Mouse (Mus musculus) erythroblast, embryonic 14.5 days (primary cell): ENCODE results near the gene Recql5. TPM values are rescaled to one million over a fixed set of nuclear protein-coding genes. Genes with fewer than 3 reads are reported as not detected.
A peak's percentile ranks its signal among the peaks of the same experiment; 100 is the strongest.

ENCODE experiments used
- H3K27me3 ChIP-seq: 2 replicates; pipeline ENCODE4 v1.6.1; 2012; ENCODE audit warnings: inconsistent platforms; ENCODE audit not compliant: control insufficient read depth
- H3K36me3 ChIP-seq: 2 replicates; pipeline ENCODE4 v1.6.1; 2012; ENCODE audit warnings: mild to moderate bottlenecking, inconsistent platforms; ENCODE audit not compliant: control insufficient read depth
- H3K4me1 ChIP-seq: 2 replicates; pipeline ENCODE4 v1.6.1; 2012; ENCODE audit warnings: inconsistent platforms; ENCODE audit not compliant: control insufficient read depth
- H3K4me3 ChIP-seq: replicated peaks from 2 replicates; pipeline ENCODE3; 2012; ENCODE audit warnings: moderate library complexity, mild to moderate bottlenecking, inconsistent platforms
- H3K9me3 ChIP-seq: 2 replicates; pipeline ENCODE4 v1.6.1; 2012; ENCODE audit warnings: low read length, inconsistent platforms, mixed read lengths; ENCODE audit not compliant: control insufficient read depth
- GATA1 ChIP-seq: IDR thresholded peaks from 2 replicates; pipeline ENCODE4 v1.6.1; 2012; ENCODE audit warnings: low read length, inconsistent platforms, mixed read lengths
- TAL1 ChIP-seq: IDR thresholded peaks from 3 replicates; pipeline ENCODE4 v1.6.1; 2012; ENCODE audit warnings: low read length, inconsistent platforms, mixed read lengths
- polyA plus RNA-seq: library from polyadenylated mRNA; stranded (reverse); fragments of >175 nt; gene quantifications from 2 replicates; pipeline ENCODE4 v1.2.3, GENCODE M21; 2012

The Recql5 gene
- 1.4 and 2.3 TPM in 2 replicates for polyA plus RNA-seq

- Histone ChIP-seq H3K36me3 (peaks cover 55% of the 10 kb centered on the region), H3K27me3 (no peaks in the 10 kb centered on the region)
Measured at GRCm38 (mm10) chr11:115933108-115933746, at the start of gene Recql5, which contains the start of gene Sap30bp. Recql5 (minus strand) TSS chr11:115933477. Sap30bp (plus strand) TSS chr11:115933282.

GRCm38 (mm10) chr11:115982472-115982871, 49.2 kb upstream of the Recql5 start:
- H3K4me3 ChIP-seq: no peak overlapping the region
- no peaks in the 10 kb centered on the region for H3K4me1 ChIP-seq
- H3K9me3 ChIP-seq: no peaks in the 10 kb centered on the region
- no peaks in the 10 kb centered on the region for H3K36me3 ChIP-seq
- peaks cover 23% of the 10 kb centered on the region for H3K27me3 ChIP-seq
- no peak for TF ChIP-seq TAL1
- no peak for TF ChIP-seq GATA1

More at GRCm38 (mm10) chr11:115933108-115933746, at the start of gene Recql5, which contains the start of gene Sap30bp:
- TF ChIP-seq GATA1: no peak
- TF ChIP-seq TAL1: no peak
- H3K4me1 ChIP-seq: peaks cover 41% of the 10 kb centered on the region
- no peaks in the 10 kb centered on the region for H3K9me3 ChIP-seq
- peak within 1 kb of the TSS; percentile 75 for H3K4me3 ChIP-seq

DNA sequence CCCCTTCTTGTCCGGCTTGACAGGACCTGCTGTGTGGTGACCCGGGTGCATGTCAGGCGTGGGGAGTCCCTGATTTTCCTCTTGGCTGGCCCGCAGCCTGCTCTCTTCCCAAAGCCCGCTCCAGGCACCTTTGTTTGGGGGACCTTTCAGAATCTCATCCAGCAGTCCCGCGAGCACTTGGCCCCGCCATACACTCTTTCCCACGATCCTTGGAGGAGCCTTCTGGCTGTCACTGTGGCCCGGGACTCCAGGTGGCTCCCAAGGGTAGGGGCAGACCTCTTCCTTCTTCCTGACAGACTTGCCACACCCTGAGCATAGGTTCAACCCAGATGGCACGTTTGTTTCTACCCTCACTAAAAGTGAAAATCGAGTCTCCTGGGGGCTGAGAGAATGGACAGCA, 42.3 kb upstream of the Recql5 start:
- Histone ChIP-seq H3K4me1 (peaks cover 4% of the 10 kb centered on the region; the same call in 1 of the 2 replicates), H3K27me3 (peaks cover 65% of the 10 kb centered on the region), H3K9me3 (no peaks in the 10 kb centered on the region), H3K4me3 (no peak overlapping the region), H3K36me3 (no peaks in the 10 kb centered on the region)
- TF ChIP-seq GATA1: no peak

- TF ChIP-seq TAL1: no peak
- TF ChIP-seq GATA1: no peak
- Histone ChIP-seq H3K27me3 (peaks cover 63% of the 10 kb centered on the region), H3K36me3 (no peaks in the 10 kb centered on the region), H3K4me3 (no peak overlapping the region), H3K9me3 (no peaks in the 10 kb centered on the region), H3K4me1 (peaks cover 4% of the 10 kb centered on the region; the same call in 1 of the 2 replicates)
Measured at GRCm38 (mm10) chr11:115975083-115975420, 41.8 kb upstream of the Recql5 start.

DNA sequence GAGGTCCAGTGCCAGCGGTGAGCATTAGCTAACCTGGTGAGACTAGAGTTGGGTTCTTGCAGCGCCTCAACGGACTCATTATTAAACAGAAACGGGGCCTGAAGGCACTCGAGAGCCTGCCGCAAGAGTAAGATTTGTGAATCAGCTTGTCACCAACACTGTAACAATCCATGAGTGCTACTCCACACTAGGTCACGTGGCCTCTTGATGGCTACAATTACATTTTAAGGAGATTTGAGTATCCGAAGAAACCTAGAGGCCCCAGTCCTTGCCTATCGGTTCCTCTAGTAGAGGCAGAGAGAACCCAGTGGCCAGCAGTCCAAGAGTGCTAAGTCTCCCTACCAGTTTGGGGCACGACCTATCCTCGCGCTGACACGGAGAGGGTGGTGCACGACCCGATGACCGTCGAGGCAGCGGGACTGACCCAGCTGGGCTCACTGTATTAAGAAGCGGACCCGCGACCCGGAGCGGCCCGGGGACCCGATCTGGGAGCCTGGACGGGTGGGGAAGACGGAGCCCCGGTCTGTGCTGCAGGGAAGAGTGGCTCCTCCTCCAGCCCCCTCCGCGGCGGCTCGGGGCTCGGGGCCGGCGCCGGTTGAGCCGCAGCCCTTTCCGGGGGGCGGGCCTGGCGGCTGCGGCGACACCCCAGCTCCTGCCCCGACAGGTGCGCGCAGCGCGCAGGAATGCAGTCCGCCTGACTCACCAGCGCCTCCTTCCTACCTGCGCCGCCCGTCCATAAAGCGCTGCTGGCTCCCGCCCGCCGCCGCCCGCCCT, 41.2 kb upstream of the Recql5 start, which contains the start of gene Itgb4:
Itgb4 (plus strand) TSS at position 401 of the 774 bp plus-strand sequence.
- Histone ChIP-seq H3K4me3 (peak within 1 kb of the TSS; percentile 14), H3K27me3 (peaks cover 63% of the 10 kb centered on the region), H3K36me3 (no peaks in the 10 kb centered on the region), H3K4me1 (peaks cover 4% of the 10 kb centered on the region; the same call in 1 of the 2 replicates), H3K9me3 (no peaks in the 10 kb centered on the region)
- TF ChIP-seq TAL1 (no peak), GATA1 (no peak)

DNA sequence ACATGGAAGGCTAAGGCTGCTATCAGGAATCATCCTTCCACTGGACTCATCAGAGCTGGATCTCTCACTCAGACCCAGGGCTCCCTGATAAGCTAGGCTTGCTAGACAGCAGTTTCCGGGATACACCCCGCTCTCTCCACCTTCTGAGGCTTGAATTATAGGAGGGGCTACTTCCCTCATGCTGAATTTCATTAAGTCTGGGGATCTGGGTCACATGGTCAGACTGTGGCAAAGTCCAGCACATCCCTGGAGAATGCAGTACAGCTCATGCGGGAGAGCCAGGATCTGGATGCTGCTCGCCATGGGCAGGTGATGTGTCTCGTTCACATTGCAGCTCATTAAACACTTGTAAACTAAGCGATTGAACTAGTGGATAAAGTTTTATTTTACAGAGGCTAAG, 37.7 kb upstream of the Recql5 start:
- Histone ChIP-seq H3K36me3 (peaks cover 11% of the 10 kb centered on the region), H3K4me3 (no peak overlapping the region), H3K4me1 (no peaks in the 10 kb centered on the region; the same call in 1 of the 2 replicates), H3K9me3 (no peaks in the 10 kb centered on the region), H3K27me3 (peaks cover 37% of the 10 kb centered on the region)
- TF ChIP-seq TAL1 (no peak), GATA1 (no peak)

DNA sequence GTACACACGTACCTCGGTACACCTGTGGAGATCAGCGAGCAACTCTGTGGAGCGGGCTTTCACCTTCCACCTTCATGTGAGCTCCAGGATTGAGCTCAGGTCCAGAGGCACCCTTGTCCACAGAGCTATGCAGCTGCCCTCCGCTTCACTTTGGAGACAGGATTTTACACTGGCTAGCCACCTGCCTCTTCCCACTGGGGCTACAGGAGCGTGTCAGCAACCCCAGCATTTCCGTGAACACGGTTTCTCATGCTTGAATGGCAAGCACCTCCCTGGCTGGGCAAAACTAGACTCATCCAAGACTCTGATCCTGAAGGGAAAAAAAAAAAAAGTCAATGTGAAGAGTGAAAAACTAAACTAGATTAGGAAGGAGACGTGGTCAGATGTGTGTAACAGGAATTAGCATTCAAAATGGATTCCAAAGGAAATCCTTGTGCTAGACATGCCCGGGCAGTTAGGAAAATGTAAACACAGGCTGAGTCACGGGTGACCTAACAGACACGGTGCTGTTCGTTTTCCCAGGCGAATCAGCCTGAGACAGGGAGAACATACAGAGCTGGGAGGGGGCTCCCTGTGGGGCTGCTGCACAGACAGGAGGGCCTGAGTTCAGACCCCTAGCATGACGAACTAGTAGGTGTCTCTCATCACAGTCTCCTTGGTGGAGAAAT, 36.9 kb upstream of the Recql5 start:
- Histone ChIP-seq H3K9me3 (no peaks in the 10 kb centered on the region), H3K4me3 (no peak overlapping the region), H3K36me3 (peaks cover 19% of the 10 kb centered on the region), H3K27me3 (peaks cover 28% of the 10 kb centered on the region), H3K4me1 (peaks cover 3% of the 10 kb centered on the region)
- no peak for TF ChIP-seq TAL1
- TF ChIP-seq GATA1: no peak

DNA sequence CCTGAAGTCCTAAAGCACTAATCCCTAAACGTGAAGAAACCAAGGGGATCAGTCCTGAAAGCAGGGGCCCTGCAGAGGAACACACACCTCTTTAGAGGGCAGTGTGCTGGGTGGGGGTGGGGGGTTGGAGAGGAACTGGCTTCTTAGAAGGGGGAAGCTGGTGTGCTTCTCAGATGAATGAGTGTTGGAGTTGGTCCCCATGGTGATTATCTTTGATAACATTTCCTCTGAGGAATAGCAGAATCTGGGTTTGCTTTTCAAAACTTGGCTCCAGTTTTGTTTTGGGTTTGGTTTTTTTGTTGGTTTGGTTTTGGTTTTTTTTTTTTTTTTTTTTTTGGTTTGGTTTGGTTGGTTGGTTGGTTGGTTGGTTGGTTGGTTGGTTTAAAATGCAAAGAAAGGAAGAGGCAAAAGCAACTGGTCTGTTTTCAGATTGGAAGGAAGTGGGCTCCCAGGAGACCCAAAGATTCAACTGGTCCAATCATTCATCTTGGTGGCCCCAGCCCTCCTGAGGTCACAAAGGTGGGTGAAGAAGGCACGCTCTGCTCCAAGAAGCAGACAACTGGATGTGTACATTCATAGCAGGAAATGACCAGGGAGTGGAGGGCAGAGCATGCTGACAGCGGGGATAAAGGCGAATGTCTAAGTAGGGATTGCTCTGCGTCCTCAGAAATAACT, 35.6 kb upstream of the Recql5 start:
- H3K4me3 ChIP-seq: no peak overlapping the region
- H3K27me3 ChIP-seq: peaks cover 15% of the 10 kb centered on the region
- peaks cover 16% of the 10 kb centered on the region for H3K4me1 ChIP-seq
- H3K36me3 ChIP-seq: peaks cover 32% of the 10 kb centered on the region
- no peaks in the 10 kb centered on the region for H3K9me3 ChIP-seq
- TF ChIP-seq TAL1 (no peak), GATA1 (no peak)
